Mouse (Mus musculus) lung, postnatal 14 days (tissue): ENCODE results near the gene Soga1.

Source experiments
- DNase-seq: peaks from one replicate; pipeline ENCODE4 v3.0.0; 2021

Soga1 gene

DNA sequence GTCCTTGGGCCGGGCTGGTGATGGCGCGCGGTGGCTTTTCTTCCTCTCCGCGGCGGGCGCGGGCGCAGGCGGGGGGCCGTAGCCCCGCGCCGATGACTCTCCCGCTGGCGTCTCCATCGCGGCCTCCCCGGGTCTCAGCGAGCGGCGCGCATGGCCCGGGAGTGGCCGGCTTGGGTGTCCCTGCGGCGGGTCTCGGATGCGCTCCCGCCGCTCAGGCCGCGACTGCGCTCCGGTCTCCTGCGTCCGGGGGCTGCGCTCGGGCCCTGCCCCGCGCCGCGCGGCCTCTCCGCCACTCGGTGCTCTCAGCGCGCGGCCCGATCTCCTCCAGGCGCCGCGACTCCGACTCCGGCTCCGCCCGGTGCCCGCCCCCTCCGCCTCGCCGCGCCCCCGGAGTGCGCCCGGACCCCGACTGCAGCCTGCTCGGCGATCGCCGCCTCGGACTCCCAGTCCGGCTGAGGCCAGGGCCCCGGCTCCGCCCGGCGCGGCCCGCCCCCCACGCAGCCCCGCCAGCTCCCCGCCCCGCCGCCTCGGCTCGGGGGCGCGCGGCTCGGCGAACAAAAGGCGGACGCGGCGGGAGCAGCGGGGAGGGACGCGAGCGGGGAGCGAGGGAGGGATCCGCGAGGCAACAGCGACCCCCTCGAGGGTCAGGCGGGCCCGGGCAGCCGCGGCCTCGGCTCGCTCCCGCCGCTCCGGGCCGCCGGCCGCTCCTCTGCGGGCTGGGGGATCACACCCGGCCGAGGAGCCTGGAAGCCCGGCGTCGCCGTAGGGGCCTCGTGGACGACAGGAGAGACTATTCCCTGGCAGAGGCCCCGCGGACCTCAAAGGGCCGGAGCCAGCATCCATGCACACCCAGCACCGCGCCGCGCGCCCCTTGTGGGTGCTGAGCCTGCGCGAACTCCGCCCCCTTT lies at the start of gene Soga1:
Soga1 (minus strand) TSS at position 462 of the 908 bp plus-strand sequence.
- DNase-seq = peak; percentile 90

- DNase-seq = peak; percentile 46
Observed at GRCm38 (mm10) chr2:157128072-157128471, 49.0 kb upstream of the Soga1 start.

- no peak for DNase-seq
Observed at GRCm38 (mm10) chr2:157127370-157127769, 48.3 kb upstream of the Soga1 start.

DNA sequence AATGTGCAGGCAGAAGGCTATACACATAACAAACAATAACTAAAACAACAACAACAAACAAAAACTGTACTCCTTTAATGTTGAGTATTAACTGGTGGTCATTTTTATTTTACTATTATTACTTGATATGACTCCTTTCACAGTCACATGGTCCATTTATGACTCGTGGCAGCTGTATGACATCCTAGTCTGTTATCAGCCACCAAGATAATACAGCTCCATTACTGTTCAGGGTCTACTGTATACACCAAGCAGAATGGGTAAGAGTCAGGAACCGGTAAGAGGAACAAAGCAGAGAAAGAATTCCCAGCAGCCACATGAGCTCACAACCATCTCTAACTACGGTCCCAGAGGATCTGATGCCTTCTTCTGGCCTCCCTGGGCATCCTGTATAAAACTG lies 46.2 kb upstream of the Soga1 start:
- no peak for DNase-seq

DNA sequence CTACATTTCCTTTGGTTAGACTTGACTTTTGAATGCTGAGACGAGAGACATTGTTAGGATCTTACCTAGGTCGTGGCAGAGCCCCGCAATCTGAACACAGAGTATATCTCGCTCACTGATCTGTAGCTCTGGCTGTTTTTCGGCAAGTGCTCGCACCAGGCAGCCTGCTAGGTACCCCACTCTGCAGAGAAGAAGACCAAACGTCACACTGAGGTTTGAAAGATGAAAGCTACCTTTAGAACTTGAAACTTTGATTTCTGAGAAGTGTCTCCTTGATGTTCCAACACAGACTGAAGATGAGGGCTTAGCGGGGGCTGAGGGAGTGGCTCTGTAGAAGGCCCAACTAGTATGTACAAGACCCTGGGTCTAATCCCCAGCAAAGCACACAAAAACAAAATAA lies 42.7 kb upstream of the Soga1 start:
- no peak for DNase-seq

DNA sequence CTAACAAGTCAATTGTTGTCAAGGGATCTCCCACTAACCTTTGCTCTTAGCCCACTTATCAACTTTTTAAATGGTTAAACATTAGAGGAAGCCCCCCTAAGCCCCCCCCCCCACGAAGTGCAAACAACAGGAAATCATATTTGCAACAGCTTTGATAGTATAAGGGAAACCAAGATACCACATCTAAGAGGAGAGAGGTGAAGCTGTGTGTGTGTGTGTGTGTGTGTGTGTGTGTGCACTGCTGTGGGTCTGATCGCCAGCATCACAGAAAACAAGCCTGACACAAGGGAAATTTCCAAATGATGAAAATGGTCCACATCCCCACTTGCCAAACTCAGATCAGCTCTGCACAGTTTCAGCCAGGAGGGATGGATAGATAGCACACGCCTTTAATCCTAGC lies 40.0 kb upstream of the Soga1 start:
- no peak for DNase-seq

DNA sequence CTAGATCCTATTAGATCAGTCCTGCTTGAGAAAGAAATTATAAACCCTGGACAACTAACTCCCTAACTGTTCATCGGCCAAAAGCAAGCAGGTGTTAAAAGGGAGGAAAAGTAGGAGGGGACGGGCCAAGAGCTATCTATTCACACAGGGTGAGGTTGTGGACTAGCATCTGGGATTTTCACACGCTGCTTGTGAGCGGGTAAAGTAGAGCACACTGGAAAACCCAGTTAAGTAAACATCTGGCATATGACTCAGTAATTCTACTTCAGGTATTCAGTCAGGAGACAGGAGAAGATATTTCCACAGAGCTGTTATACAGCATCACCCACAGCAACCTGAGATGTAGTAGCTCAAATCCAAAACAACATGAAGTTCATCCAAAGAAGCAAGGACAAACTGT lies 39.5 kb upstream of the Soga1 start:
- no peak for DNase-seq

DNA sequence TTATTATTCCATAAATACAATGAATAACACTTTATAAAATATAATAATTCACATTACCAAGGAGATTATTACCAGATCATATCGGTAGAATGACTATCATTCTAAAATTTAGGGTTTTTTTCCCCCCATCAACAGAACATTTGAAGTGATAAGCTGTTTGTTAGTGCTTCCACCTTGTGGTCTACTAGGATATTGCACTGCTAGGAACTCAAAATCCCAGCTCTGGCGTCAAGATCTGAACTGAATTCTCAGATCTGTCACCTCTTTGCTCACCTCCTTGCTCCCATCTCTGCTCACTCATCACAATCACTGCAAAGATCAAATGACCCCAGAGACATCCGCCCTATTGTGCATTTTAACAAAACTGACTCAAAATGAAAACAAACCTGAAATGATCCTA lies 37.9 kb upstream of the Soga1 start:
- no peak for DNase-seq

GRCm38 (mm10) chr2:157108236-157108635 lies 29.2 kb upstream of the Soga1 start:
- DNase-seq = no peak

DNA sequence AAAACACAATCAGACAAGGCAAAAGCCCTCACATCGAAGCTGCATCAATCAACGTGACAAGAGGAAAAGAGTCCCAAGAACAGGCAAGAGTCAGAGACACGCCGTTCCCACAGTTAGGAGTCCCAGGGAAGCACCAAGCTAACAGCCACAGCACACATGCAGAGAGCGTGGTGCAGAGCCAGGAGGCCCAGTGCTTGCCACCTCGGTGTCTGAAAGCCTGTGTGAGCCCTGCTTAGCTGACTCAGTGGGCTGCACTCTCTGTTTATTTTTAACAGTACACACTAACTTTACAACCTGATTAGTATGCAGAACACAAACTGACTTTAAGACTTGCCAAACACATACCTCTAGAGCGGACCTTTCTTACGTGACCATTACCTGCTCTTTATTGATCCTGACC lies 25.4 kb upstream of the Soga1 start:
- no peak for DNase-seq

GRCm38 (mm10) chr2:157102256-157102655 lies 23.2 kb upstream of the Soga1 start:
- DNase-seq = no peak

GRCm38 (mm10) chr2:157101650-157102049 lies 22.6 kb upstream of the Soga1 start:
- DNase-seq = no peak

GRCm38 (mm10) chr2:157100319-157100605 lies 21.2 kb upstream of the Soga1 start:
- no peak for DNase-seq

DNA sequence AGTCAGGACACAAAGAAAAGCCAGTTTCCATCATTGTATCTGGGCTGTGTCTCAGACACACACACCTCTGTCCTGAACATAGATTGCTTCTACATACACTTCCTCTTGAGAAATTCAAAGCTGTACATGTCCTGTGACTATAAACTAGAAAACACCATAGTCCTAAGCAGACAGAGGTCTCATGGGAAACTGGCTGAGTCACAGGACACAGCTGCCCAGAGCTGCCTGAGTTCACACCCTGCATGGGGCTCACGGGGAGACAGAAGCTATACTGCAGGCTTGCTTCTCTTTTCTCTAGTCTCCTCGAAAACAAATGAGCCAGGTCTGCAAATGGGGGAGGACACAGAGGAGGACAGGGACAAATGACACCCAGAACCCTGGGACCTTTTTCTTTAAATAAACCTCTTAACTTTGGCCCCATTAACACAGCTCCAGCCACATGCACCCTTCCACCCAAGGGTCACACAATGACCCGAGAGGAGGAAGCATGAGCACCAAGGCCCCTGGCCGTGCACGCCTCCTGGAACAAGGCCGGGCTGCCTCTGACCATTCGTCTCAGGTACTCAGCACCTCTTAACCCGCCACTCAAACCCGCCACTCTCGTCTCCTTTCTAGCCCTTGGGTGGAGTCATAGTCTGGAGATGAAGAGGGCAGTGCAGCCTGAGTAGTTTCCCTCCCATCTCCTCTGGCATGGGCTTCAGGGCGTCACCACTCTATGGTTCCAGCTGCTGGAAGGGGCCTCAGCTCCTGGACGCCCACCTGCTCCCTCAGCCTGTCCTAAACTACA lies 20.7 kb upstream of the Soga1 start:
- DNase-seq = peak; percentile 57

DNA sequence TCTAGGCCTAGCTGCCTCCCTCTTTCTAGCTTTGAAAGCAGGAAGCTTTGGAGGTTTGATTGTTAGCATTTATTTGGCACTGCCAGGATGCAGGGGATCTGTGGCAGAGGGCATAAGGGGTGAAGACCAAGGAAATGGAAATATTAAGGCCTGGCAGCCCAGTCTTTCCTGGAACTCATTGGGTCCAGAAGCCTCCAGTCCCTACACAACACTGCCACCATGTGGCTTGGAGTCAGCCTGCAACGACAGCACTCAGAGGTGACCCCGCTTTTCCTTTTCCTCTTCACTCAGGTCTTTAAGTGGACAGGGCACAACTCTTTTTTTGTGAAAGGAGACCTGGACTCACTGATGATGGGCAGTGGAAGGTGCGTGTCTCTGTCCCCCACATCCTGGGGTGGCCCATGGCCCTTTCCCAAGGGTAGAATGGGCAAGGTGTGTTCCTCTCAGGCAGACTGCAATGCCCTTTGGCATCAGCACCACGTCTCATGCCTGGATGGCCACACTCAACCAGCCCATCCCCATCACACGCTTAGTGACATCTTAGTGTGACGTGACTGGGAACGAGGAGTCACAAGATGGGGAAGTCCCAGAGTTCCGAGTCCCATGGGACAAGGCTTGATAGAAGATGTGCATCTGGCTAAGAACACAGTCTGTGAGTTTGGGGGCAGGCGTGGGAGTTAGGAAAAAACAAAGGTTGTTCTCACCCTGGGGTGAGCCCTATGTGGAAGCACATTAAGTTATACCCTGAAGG lies 16.1 kb upstream of the Soga1 start:
- peak; percentile 85 for DNase-seq

- DNase-seq = peak; percentile 37
Observed at GRCm38 (mm10) chr2:157092024-157092423, 13.0 kb upstream of the Soga1 start.

DNA sequence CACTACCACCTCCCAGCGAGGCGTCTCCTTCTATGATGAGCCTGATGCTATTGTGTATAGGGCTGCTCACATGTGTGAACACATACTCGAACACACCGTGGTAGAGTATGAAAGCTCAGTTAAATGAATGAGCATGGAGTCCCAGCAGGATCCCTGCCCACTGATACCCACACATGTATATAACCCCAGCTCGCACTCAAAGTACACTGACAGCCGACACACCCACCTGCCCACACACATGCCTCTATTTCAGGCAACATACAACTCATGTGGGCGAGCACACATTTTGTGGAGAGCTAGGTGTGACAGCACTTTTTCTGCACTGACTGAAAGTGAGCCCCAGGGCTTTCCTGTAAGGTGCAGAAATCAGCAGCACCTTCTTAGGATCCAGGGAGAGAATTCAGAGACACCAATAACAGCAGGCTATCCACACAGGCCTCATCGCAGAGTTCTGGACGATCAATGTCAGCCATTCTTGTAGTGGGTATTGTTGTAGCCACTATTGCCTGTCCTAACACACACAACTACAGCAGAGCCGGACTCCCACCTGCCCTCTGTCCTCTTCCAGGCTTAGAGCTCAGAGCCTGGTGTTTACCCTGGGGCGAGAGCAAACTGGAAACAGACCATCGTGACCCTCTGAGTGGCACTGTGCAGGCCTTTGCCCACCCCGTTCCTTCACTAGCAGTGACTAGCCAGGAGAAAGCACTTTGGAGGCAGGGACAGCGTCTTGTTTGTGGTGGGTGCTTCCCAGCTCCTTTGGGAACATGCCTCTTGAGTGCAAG lies 8.7 kb upstream of the Soga1 start:
- DNase-seq = no peak

DNA sequence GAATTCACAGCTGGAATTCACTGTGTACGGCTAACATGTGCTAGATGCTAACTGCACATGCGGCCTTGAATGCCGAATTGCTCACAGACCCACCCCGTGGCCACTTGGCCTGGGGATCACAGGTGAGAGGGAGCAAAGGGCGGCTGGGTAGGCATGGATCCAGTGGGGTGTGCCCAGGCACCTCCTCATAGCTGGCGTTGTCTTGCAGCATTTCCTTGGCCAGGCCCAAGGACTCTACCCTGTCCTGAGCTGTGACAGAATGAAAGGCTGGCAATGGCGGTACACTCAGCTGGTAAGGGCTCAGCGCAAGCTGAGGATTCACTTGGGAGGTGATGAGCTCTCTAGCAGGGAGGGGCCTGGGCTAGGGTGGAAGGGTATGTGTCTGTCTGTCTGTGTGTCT lies 7.7 kb upstream of the Soga1 start, which contains the start of gene Tldc2:
Tldc2 (plus strand) TSS at position 260 of the 400 bp plus-strand sequence.
- no peak for DNase-seq

DNA sequence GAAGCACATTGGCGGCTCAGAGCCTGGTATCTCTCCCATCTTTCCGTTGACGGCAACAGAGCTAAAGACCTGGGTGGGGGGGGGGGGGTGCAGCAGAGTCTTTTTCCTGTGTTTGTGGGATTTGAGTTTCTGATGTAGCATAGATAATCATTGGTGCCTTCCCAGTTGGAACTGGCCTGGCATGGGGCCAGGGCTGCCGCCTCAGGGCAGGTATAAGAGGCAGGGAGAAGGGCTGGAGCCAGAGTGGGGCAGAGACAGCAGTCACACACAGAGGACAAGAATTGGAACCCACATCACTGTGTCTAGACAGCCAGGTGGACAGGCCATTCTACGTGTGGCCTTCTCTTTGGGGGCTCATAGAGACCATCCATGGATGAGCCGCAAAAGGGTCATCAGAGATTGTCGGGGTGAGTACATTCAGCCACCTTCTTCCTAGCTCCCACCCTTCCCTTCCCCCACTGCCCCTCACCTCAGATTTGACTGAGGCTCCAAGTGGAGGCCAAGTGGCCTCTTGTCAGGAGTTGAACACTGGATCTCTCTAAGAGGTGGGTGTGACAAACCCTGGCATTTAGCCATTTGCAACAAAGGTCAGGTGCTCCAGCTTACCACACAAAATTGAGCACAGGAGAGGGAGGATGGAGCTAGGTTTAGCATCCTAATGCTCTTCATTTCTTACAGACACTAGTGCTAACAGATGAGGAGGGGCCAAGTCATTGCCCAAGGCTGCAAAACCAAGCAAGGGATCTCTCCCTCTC lies 6.0 kb upstream of the Soga1 start:
- peak; percentile 44 for DNase-seq

GRCm38 (mm10) chr2:157081960-157082359 lies 2.9 kb upstream of the Soga1 start:
- no peak for DNase-seq

GRCm38 (mm10) chr2:157081331-157081730 lies 2.3 kb upstream of the Soga1 start:
- no peak for DNase-seq

DNA sequence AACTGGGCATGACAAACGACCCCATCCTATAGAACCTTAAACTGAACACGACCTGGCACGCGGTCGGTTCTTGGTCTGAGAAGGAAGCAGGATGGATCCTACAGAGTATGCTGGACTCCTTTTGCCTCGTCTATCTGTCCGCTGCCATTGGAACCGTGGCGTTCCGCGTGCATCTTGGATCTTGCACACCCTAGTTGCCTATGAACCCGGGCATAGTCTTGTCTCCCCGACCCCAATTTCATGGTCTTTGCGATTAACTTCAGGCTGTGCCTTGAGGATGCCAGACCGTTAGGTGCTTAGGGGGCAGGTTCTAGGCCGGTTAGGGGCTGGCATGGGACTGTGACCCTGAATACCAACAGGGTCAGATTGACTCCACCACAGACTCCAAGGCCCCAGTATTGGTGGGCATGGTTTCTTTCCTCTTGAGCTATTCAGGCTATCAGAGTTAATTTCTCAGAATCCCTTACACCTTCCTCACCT lies 687 bp upstream of the Soga1 start:
- DNase-seq = no peak
